Mouse (Mus musculus) stomach, embryonic 16.5 days (tissue): ENCODE data around the gene Tldc1. TPM values are rescaled to one million over a fixed set of nuclear protein-coding genes. Genes with fewer than 3 reads are reported as not detected.

Experiments used
- ATAC-seq: fragments of 200-750 bp; cut with Nextera tagmentation; 2 replicates; pipeline ENCODE4 v1.8.0; 2017; ENCODE audit warnings: moderate number of reproducible peaks, moderate TSS enrichment; ENCODE audit not compliant: insufficient read depth, low FRiP score
- H3K27ac ChIP-seq: fragments of 300-500 bp; sonication (generic); 2 replicates; pipeline ENCODE4 v1.5.1; 2014; ENCODE audit warnings: low read length
- H3K27me3 ChIP-seq: fragments of 300-500 bp; sonication (generic); 2 replicates; pipeline ENCODE4 v1.6.1; 2014; ENCODE audit warnings: low read length, control low read depth, mixed read lengths; ENCODE audit not compliant: control insufficient read depth, insufficient read depth
- H3K36me3 ChIP-seq: fragments of 300-500 bp; sonication (generic); 2 replicates; pipeline ENCODE4 v1.6.1; 2014; ENCODE audit warnings: low read length; ENCODE audit not compliant: control insufficient read depth, insufficient read depth
- H3K4me1 ChIP-seq: fragments of 300-500 bp; sonication (generic); 2 replicates; pipeline ENCODE4 v1.6.1; 2014; ENCODE audit warnings: low read length, control low read depth, mixed read lengths; ENCODE audit not compliant: control insufficient read depth, insufficient read depth
- H3K4me2 ChIP-seq: fragments of 300-500 bp; sonication (generic); 2 replicates; pipeline ENCODE4 v1.6.1; 2014; ENCODE audit warnings: low read depth, low read length, mixed read lengths
- H3K4me3 ChIP-seq: fragments of 300-500 bp; sonication (generic); replicated peaks from 2 replicates; pipeline ENCODE4 v1.5.1; 2014; ENCODE audit warnings: mild to moderate bottlenecking, low read length
- H3K9ac ChIP-seq: fragments of 300-500 bp; sonication (generic); 2 replicates; pipeline ENCODE4 v1.6.1; 2014; ENCODE audit warnings: low read length
- H3K9me3 ChIP-seq: fragments of 300-500 bp; sonication (generic); replicated peaks from 2 replicates; pipeline ENCODE4 v1.6.1; 2016; ENCODE audit warnings: low read length, control low read depth; ENCODE audit not compliant: control insufficient read depth
- WGBS: fragments of 180-500 bp; shearing (Covaris S2); extraction: QIAGEN DNeasy Blood & Tissue Kit; methylation state at CpG from one replicate; pipeline ENCODE4 v1.1.7; 2014; 5-methylcytosine and 5-hydroxymethylcytosine counted together
- polyA plus RNA-seq: library from polyadenylated mRNA; unstranded; fragments of >200 nt; fragmentation: Nextera tagmentation; extraction: Ambion mirVana; gene quantifications from 2 replicates; pipeline ENCODE4 v1.2.1, GENCODE M21; 2015

The Tldc1 gene
- polyA plus RNA-seq, 1 experiment from 2014 or later = 14.5 TPM

DNA sequence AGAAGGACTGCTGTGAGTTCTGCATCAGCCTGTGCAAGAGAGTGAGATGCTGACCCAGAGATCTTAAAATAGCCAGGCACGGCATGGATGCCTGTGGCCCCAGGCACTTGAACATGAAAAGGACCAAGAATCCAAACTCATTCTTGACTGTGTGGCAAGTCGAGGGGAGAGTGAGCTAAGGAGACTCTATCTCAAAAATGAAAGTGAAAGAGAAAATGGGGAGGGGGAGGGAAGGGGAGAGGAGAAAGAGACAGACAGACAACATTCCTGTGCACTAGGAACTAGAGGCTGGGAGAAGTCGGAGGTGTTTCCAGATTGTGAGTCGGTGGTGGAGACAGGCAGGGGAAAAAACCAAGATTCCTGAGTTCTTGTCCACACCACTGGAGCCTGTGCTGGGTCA lies 54.5 kb downstream of the Tldc1 start:
- WGBS = 54% methylated on average over 4 of the region's 4 CpGs
- no peak overlapping the region for H3K4me3 ChIP-seq

DNA sequence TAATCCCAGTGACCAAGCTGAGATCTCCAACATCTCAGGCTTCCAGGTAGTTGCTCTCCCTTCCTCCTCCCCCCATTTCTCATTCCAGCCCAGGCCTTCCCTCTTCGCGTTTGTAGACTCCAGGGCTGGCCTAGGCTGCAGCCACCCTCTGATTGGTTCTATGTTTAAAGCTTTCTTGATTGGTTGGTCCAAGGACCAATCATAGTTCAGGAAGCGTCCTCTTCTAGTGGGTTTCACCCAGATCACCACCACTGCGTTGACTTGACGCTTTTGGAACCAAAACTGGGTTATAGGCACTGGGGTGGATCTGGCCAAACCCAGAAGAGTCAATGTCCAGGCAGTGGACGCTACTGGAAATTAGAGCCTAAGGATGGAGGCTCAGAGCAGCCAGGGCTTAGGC lies 55.9 kb downstream of the Tldc1 start:
- no peaks in the 10 kb centered on the region for H3K36me3 ChIP-seq
- H3K27ac ChIP-seq = no peak overlapping the region
- H3K4me3 ChIP-seq = no peak overlapping the region
- no peaks in the 10 kb centered on the region for H3K4me1 ChIP-seq
- H3K9ac ChIP-seq = no peak overlapping the region
- no peak for ATAC-seq
- 57% methylated on average over 6 of the region's 6 CpGs for WGBS
- H3K27me3 ChIP-seq = no peaks in the 10 kb centered on the region
- H3K9me3 ChIP-seq = no peaks in the 10 kb centered on the region
- no peak overlapping the region for H3K4me2 ChIP-seq

More for the DNA sequence above, 54.5 kb downstream of the Tldc1 start:
- Histone ChIP-seq H3K4me2 (no peak overlapping the region), H3K4me1 (no peaks in the 10 kb centered on the region), H3K27me3 (no peaks in the 10 kb centered on the region), H3K9me3 (no peaks in the 10 kb centered on the region), H3K36me3 (no peaks in the 10 kb centered on the region), H3K9ac (no peak overlapping the region), H3K27ac (no peak overlapping the region)
- no peak for ATAC-seq

DNA sequence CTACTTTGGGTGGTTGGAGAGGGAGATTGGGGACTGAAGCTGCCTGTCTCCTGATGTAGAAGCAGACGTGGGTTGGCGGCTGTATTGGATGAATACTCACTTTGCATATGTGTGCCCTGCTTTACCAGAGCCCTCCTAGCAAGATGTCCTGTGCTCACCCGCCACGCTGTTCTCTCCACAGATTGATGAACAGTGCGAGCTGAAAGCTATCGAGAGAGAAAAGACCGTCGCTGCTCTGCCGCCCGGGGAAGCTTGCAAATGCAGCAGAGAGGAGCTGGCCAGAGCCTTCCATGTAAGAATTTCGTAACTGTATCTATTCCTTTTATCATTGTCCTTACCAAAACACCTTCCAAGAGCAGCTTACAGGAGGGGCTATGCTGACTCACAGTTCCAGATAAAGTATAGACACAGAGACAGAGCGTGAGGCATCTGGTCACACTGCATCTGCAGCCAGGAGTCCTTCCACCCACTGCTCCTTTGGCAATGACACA lies 59.2 kb downstream of the Tldc1 start:
- H3K27ac ChIP-seq = no peak overlapping the region
- WGBS = 70% methylated on average over 12 of the region's 12 CpGs
- H3K4me2 ChIP-seq = no peak overlapping the region
- H3K36me3 ChIP-seq = no peaks in the 10 kb centered on the region
- no peak for ATAC-seq
- H3K9me3 ChIP-seq = no peaks in the 10 kb centered on the region
- no peak overlapping the region for H3K9ac ChIP-seq
- H3K27me3 ChIP-seq = no peaks in the 10 kb centered on the region
- H3K4me1 ChIP-seq = peaks cover 19% of the 10 kb centered on the region
- H3K4me3 ChIP-seq = no peak overlapping the region

DNA sequence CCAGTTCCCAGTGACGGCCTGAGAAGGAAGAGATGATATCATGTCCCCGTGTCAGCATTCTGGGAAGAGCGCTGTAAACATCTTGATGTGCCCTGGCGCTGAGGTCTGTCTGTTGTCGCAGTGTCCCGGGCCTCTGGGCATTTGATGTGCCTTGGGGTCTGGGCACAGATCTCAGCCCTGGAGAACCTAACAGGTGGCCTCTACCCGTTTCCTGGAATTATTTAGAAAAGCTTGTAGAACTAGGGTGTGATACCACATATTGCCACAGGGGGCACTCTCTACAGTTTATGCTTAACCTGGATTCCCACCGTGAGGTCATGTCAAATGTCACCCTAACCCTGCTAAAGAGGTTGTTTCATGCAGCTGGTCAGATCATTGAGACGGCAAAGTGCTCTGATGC lies 60.5 kb downstream of the Tldc1 start:
- H3K27ac ChIP-seq = no peak overlapping the region
- WGBS = 59% methylated on average over 9 of the region's 9 CpGs
- ATAC-seq = no peak
- H3K4me1 ChIP-seq = peaks cover 20% of the 10 kb centered on the region
- H3K9me3 ChIP-seq = no peaks in the 10 kb centered on the region
- no peaks in the 10 kb centered on the region for H3K36me3 ChIP-seq
- H3K4me2 ChIP-seq = no peak overlapping the region
- no peak overlapping the region for H3K9ac ChIP-seq
- H3K27me3 ChIP-seq = no peaks in the 10 kb centered on the region
- no peak overlapping the region for H3K4me3 ChIP-seq

DNA sequence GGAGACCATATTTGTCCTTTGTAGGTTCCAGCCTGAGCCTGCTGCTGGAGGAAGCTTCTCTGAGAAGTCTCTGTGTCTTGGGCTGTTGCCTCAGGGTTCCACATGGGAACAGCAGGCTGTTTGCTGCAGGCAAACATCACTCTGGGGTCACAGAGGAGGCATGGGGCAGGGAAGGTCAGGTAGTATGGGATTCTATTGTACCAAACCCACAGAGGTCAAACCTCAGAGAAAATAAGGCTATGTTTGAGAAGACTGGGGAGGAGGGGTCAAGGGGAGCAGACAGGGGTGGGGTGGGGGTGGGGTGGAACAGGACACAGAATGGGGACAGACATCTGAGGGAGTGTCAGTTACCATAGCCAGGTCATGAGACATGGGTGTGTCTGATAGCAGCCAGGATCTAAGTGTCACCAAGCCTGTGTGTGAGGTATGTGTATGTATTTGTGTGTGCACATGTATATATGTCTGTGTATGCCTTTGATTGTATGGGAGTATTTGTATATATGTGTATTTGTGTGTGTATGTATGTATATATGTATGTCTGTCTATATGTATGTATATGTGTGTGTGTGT lies 61.4 kb downstream of the Tldc1 start:
- Histone ChIP-seq H3K27ac (no peak overlapping the region), H3K36me3 (no peaks in the 10 kb centered on the region), H3K4me3 (no peak overlapping the region), H3K9me3 (no peaks in the 10 kb centered on the region), H3K4me1 (peaks cover 24% of the 10 kb centered on the region), H3K27me3 (no peaks in the 10 kb centered on the region), H3K9ac (no peak overlapping the region), H3K4me2 (no peak overlapping the region)
- ATAC-seq = peak; percentile 51; the same call in 1 of the 2 replicates

DNA sequence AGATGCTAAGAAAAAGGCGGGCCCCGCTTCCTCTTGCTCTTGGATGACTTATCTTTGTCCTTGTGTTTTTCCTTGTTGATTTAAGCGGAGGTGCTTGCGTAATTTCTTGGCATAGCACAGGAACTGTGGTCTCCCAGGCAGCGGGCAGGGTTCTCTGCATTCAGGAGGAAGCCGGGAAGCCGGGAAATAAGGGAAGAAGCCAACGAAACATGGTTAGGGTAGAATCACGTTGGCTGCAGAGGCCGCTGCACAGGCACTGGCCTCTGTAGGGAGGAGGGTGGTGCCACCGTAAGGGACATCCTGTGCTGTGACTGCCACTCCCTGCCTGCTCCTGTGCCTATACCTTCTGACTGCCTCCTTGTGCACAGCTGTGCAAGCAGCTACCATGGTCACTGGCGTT lies 63.0 kb downstream of the Tldc1 start:
- H3K4me1 ChIP-seq = peaks cover 24% of the 10 kb centered on the region
- no peaks in the 10 kb centered on the region for H3K27me3 ChIP-seq
- peak; percentile 76; the same call in 1 of the 2 replicates for ATAC-seq
- peak overlapping the region; percentile 17 for H3K4me2 ChIP-seq
- H3K27ac ChIP-seq = peak overlapping the region; percentile 71
- H3K36me3 ChIP-seq = no peaks in the 10 kb centered on the region
- no peaks in the 10 kb centered on the region for H3K9me3 ChIP-seq
- H3K4me3 ChIP-seq = 0 out of 2 replicates have a peak overlapping the region, but pooled peaks have one; percentile 1
- WGBS = 38% methylated on average over 12 of the region's 12 CpGs
- H3K9ac ChIP-seq = peak overlapping the region; percentile 16

DNA sequence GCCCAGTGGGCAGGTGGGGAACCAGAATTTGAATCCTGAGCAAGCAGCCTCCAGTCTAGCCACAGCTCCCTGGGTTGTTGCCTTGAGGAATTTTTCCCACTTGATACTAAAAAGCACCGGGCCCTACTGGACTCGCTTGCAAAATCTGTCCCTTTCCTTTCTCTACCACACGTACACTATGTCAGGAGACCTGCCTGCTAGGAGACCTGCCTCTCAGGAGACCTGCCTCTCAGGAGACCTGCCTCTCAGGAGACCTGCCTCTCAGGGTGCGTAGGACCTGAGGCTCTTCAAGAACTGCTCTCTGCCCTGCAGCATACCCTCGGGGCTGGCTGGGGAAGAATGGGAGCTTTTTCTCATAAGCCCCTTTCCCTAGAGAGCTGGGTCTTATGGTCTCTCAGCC lies 64.8 kb downstream of the Tldc1 start:
- Histone ChIP-seq H3K9me3 (no peaks in the 10 kb centered on the region), H3K36me3 (no peaks in the 10 kb centered on the region), H3K27me3 (no peaks in the 10 kb centered on the region), H3K4me1 (peaks cover 33% of the 10 kb centered on the region), H3K4me3 (no peak overlapping the region), H3K4me2 (no peak overlapping the region), H3K27ac (no peak overlapping the region), H3K9ac (peak overlapping the region; percentile 11; the same call in 1 of the 2 replicates)
- ATAC-seq = no peak
- 84% methylated on average over 5 of the region's 5 CpGs for WGBS

DNA sequence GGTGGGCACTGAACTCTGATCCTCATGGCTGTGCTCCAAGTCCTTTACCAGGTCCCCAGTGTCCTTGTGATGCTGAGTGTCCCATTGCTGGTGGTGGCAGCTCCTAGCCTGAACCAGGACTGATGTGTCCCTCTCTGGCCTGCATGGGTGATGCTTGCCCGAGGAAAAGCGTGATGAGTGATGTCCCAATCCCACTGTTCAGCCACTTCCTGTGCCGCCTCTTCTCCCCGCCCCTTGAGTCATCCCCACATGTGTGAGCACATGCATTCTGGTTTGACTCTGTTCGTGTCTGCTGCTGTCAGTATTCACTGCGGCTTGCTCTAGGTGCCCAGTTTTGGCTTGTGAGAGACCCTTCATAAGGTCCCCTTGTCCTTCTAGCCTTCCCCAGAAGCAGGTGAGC lies 66.0 kb downstream of the Tldc1 start:
- no peaks in the 10 kb centered on the region for H3K27me3 ChIP-seq
- peaks cover 35% of the 10 kb centered on the region for H3K4me1 ChIP-seq
- no peaks in the 10 kb centered on the region for H3K36me3 ChIP-seq
- WGBS = 54% methylated on average over 6 of the region's 6 CpGs
- no peak overlapping the region for H3K4me2 ChIP-seq
- H3K27ac ChIP-seq = no peak overlapping the region
- no peak for ATAC-seq
- no peak overlapping the region for H3K9ac ChIP-seq
- H3K9me3 ChIP-seq = no peaks in the 10 kb centered on the region
- H3K4me3 ChIP-seq = no peak overlapping the region
